8 mouse cellular contexts compared by ENCODE assay signal in genomic region chr3:73057197-73057811, GRCm38 (mm10). TPM values are rescaled to one million over a fixed set of nuclear protein-coding genes. Genes with fewer than 3 reads are reported as not detected.
DNase-seq lines count a peak whose midpoint lies in the region; ATAC-seq and TF ChIP-seq lines count a peak whose summit lies in the region.

Slitrk3 (minus strand) TSS chr3:73057803.

- peak within 1 kb of the TSS; percentile 56 for H3K9ac ChIP-seq in heart, embryonic 12.5 days

- 0 out of 2 replicates have a peak, but pooled peaks have one; percentile 18 for ATAC-seq in heart, embryonic 12.5 days (ENCODE audit: insufficient number of reproducible peaks, low FRiP score)
- no peak for ATAC-seq in megakaryocyte progenitor cell, adult 5-6 weeks (replicated peaks; ENCODE audit: poor library complexity)

- WGBS in heart, embryonic 12.5 days = 0% methylated on average over 33 of the region's 44 CpGs
- WGBS in limb, embryonic 10.5 days = under 1% methylated on average over 44 of the region's 44 CpGs
- under 1% methylated on average over 44 of the region's 44 CpGs for WGBS in olfactory bulb, adult 2 months

- peaks cover 66% of the 10 kb centered on the region for H3K27me3 ChIP-seq in heart, embryonic 12.5 days (replicated peaks)
- peaks cover 64% of the 10 kb centered on the region for H3K27me3 ChIP-seq in limb, embryonic 10.5 days (ENCODE audit: low read depth, poor library complexity, severe bottlenecking)

- 0 out of 2 replicates have a peak, but pooled peaks have one; percentile 24 for TF ChIP-seq POLR2A in olfactory bulb, adult 2 months (IDR thresholded peaks at IDR 0.05; ENCODE audit: insufficient read depth, low read depth, low read length)

- no peak within 1 kb of the TSS for H3K27ac ChIP-seq in heart, embryonic 12.5 days (ENCODE audit: poor library complexity, severe bottlenecking)
- H3K27ac ChIP-seq in limb, embryonic 10.5 days = no peak within 1 kb of the TSS
- peak within 1 kb of the TSS; percentile 94 for H3K27ac ChIP-seq in olfactory bulb, adult 2 months (ENCODE audit: insufficient read depth, low read depth, low read length)

- no peaks in the 10 kb centered on the region for H3K9me3 ChIP-seq in heart, embryonic 12.5 days (replicated peaks)
- no peaks in the 10 kb centered on the region for H3K9me3 ChIP-seq in limb, embryonic 10.5 days (replicated peaks)

- TF ChIP-seq CTCF in olfactory bulb, adult 2 months (IDR thresholded peaks at IDR 0.05; ENCODE audit: insufficient read depth, low read depth, low read length) = no peak

- H3K4me3 ChIP-seq in heart, embryonic 12.5 days = peak within 1 kb of the TSS; percentile 64
- H3K4me3 ChIP-seq in limb, embryonic 10.5 days = peak within 1 kb of the TSS; percentile 55
- peak within 1 kb of the TSS; percentile 71 for H3K4me3 ChIP-seq in olfactory bulb, adult 2 months (ENCODE audit: insufficient read depth, low read depth, low read length)

- DNase-seq in heart, adult 8-10 months (ENCODE audit: low spot score) = no peak
- peak; percentile 27 for DNase-seq in cerebellum, adult 9-10 months
- peak; percentile 41 to 47 for DNase-seq in frontal cortex, postnatal 25 days (ENCODE audit: low spot score in 2 of 2)
- peak; percentile 44 for DNase-seq in limb, embryonic 10.5 days (ENCODE audit: low spot score)
- no peak for DNase-seq in spleen, postnatal 4 days (ENCODE audit: low spot score in 2 of 2)

- H3K4me1 ChIP-seq in heart, embryonic 12.5 days (replicated peaks) = peaks cover 23% of the 10 kb centered on the region; the same call in 1 of the 2 replicates
- peaks cover 10% of the 10 kb centered on the region for H3K4me1 ChIP-seq in limb, embryonic 10.5 days
- H3K4me1 ChIP-seq in olfactory bulb, adult 2 months (ENCODE audit: control insufficient read depth, insufficient read depth, low read length) = no peaks in the 10 kb centered on the region

- H3K4me2 ChIP-seq in heart, embryonic 12.5 days = peak within 1 kb of the TSS; percentile 100

- H3K36me3 ChIP-seq in heart, embryonic 12.5 days = no peaks in the 10 kb centered on the region
- H3K36me3 ChIP-seq in limb, embryonic 10.5 days = no peaks in the 10 kb centered on the region

RNA-seq across cellular contexts. Expression of gene Slitrk3, which starts in this region (rescaled TPM):
- polyA plus RNA-seq in heart, embryonic 12.5 days (2016; fragmentation: Nextera tagmentation; extraction: Ambion mirVana) = 0.13 and 0.24 TPM in 2 replicates
- under 1 TPM in 2 of 4 experiments, not detected in 2; 0.06 to 0.09 TPM for total RNA-seq in heart, adult 8-10 months (2022)
- polyA plus RNA-seq in limb, embryonic 10.5 days (2016; fragmentation: Nextera tagmentation; extraction: Ambion mirVana) = not detected in 2 replicates
- not detected in 2 replicates for polyA plus RNA-seq in olfactory bulb, adult 2 months (2012; ENCODE audit: insufficient read depth, insufficient read length, low replicate concordance, missing spikeins)
- total RNA-seq in megakaryocyte progenitor cell, adult 5-6 weeks (2015) = not detected in 2 replicates
- total RNA-seq in megakaryocyte progenitor cell, adult 5-6 weeks (2017) = not detected in 2 replicates

Comparison
In these comparisons a context has a peak if more than half of its experiments do, and no peak if none do; other contexts are left out.
1. Peak in ATAC-seq, H3K4me3 ChIP-seq, H3K9ac ChIP-seq and H3K4me2 ChIP-seq in heart, embryonic 12.5 days; RNA of the gene not detected or under 1 TPM.
2. Peak in DNase-seq and H3K4me3 ChIP-seq in limb, embryonic 10.5 days; RNA of the gene not detected or under 1 TPM.
3. DNase-seq: peak in cerebellum, adult 9-10 months (single experiment) and frontal cortex, postnatal 25 days (2 of 2); none in heart, adult 8-10 months (single experiment) and spleen, postnatal 4 days (0 of 2).
4. Peak in every context shown above with its lines, with median percentiles within 50 percentile points of each other: H3K4me3 ChIP-seq.